Mouse (Mus musculus) C2C12 (cell line): Measurements from ENCODE around the gene Tdrkh.

Experiments
- CEBPB ChIP-seq: IDR thresholded peaks from one replicate; pipeline ENCODE4 v1.6.1; 2011; ENCODE audit warnings: low read depth, mild to moderate bottlenecking, control low read depth, moderate library complexity
- CTCF ChIP-seq: IDR thresholded peaks from one replicate; pipeline ENCODE4 v1.5.1; 2011; ENCODE audit not compliant: control insufficient read depth, insufficient read depth, insufficient read length
- MAX ChIP-seq: IDR thresholded peaks from one replicate; pipeline ENCODE4 v1.6.1; 2011; ENCODE audit warnings: mild to moderate bottlenecking, control low read depth
- MYOD1 ChIP-seq: IDR thresholded peaks from one replicate; pipeline ENCODE4 v1.6.1; 2011; ENCODE audit warnings: low read depth; ENCODE audit not compliant: control insufficient read depth, insufficient read length

- no peak for TF ChIP-seq MAX
- TF ChIP-seq CTCF = no peak
- TF ChIP-seq MYOD1 = no peak
- no peak for TF ChIP-seq CEBPB
These were observed 8.6 kb upstream of the Tdrkh start for GRCm38 (mm10) chr3:94404366-94405054.
